In genomic region chr2:167445911-167446780, GRCm38 (mm10) we compare ENCODE assay signal across 11 mouse cellular contexts. TPM values are rescaled to one million over a fixed set of nuclear protein-coding genes. Genes with fewer than 3 reads are reported as not detected.
DNase-seq lines count a peak whose midpoint lies in the region; ATAC-seq and TF ChIP-seq lines count a peak whose summit lies in the region.
"Had no signal": no experiment of that assay in that cellular context is flagged by ENCODE, and none has a peak within 500 bp of the region (broad histone marks: within the 10 kb centered on the region; RNA-seq: fewer than 3 reads in every experiment).

No protein-coding gene starts in this region.

- no peak overlapping the region for H3K9ac ChIP-seq in heart, embryonic 15.5 days
- no peak overlapping the region for H3K9ac ChIP-seq in neural tube, embryonic 13.5 days
- H3K9ac ChIP-seq in liver, embryonic 16.5 days (ENCODE audit: low read depth, low read length), result peak overlapping the region; percentile 15; the same call in 1 of the 2 replicates
- H3K9ac ChIP-seq: midbrain, embryonic 13.5 days had no signal

- no peak for DNase-seq in heart, postnatal 4 days
- no peak for DNase-seq in neural tube, embryonic 10.5 days (ENCODE audit: extremely low spot score, low spot score)
- peak; percentile 72 for DNase-seq in adrenal gland, postnatal 14 days
- no peak for DNase-seq in lung, postnatal 10 days
- DNase-seq in left cerebral cortex, adult 2 months (ENCODE audit: extremely low spot score in 1 of 2, low spot score in 2 of 2), result no peak
- DNase-seq: thymus, postnatal 25 days had no signal

- no peak overlapping the region for H3K4me2 ChIP-seq in heart, embryonic 15.5 days
- H3K4me2 ChIP-seq in neural tube, embryonic 13.5 days, result no peak overlapping the region
- H3K4me2 ChIP-seq in liver, embryonic 16.5 days (ENCODE audit: low read depth, low read length), result no peak overlapping the region
- H3K4me2 ChIP-seq: midbrain, embryonic 13.5 days had no signal

- H3K4me1 ChIP-seq in heart, embryonic 15.5 days (replicated peaks), result peaks cover 11% of the 10 kb centered on the region
- H3K4me1 ChIP-seq in neural tube, embryonic 13.5 days (replicated peaks), result peaks cover 7% of the 10 kb centered on the region; the same call in 1 of the 2 replicates
- peaks cover 29% of the 10 kb centered on the region for H3K4me1 ChIP-seq in liver, embryonic 16.5 days (ENCODE audit: control insufficient read depth, low read depth, low read length)
- H3K4me1 ChIP-seq: midbrain, embryonic 13.5 days had no signal

- 65% methylated on average over 20 of the region's 20 CpGs for WGBS in heart, embryonic 15.5 days
- WGBS in neural tube, embryonic 13.5 days, result 74% methylated on average over 20 of the region's 20 CpGs
- WGBS in liver, embryonic 16.5 days (ENCODE audit: insufficient replicate concordance), result 65% methylated on average over 20 of the region's 20 CpGs

- H3K9me3 ChIP-seq in heart, embryonic 15.5 days (replicated peaks), result no peaks in the 10 kb centered on the region
- no peaks in the 10 kb centered on the region for H3K9me3 ChIP-seq in neural tube, embryonic 13.5 days
- no peaks in the 10 kb centered on the region for H3K9me3 ChIP-seq in liver, embryonic 16.5 days (replicated peaks; ENCODE audit: control insufficient read depth, low read length)
- H3K9me3 ChIP-seq: midbrain, embryonic 13.5 days had no signal

- no peak; the same call in 1 of the 2 replicates for ATAC-seq in heart, embryonic 15.5 days (replicated peaks; ENCODE audit: insufficient number of reproducible peaks, insufficient read depth, low FRiP score, low read depth)
- ATAC-seq in neural tube, embryonic 13.5 days (ENCODE audit: low read depth), result no peak
- ATAC-seq in liver, embryonic 16.5 days (ENCODE audit: low read depth), result no peak
- ATAC-seq: forebrain, embryonic 16.5 days; midbrain, embryonic 13.5 days had no signal

- H3K36me3 ChIP-seq in heart, embryonic 15.5 days, result peaks cover 47% of the 10 kb centered on the region
- H3K36me3 ChIP-seq in neural tube, embryonic 13.5 days, result peaks cover 90% of the 10 kb centered on the region
- H3K36me3 ChIP-seq in liver, embryonic 16.5 days (ENCODE audit: control insufficient read depth, insufficient read depth), result peaks cover 23% of the 10 kb centered on the region

- peak overlapping the region; percentile 38 for H3K27ac ChIP-seq in heart, embryonic 15.5 days
- H3K27ac ChIP-seq in neural tube, embryonic 13.5 days (replicated peaks), result peak overlapping the region; percentile 64
- peak overlapping the region; percentile 10; the same call in 1 of the 2 replicates for H3K27ac ChIP-seq in liver, embryonic 16.5 days (ENCODE audit: low read length)
- no peak overlapping the region for H3K27ac ChIP-seq in left cerebral cortex, adult 2 months
- H3K27ac ChIP-seq: midbrain, embryonic 13.5 days had no signal

- no peak overlapping the region for H3K4me3 ChIP-seq in heart, embryonic 15.5 days
- no peak overlapping the region for H3K4me3 ChIP-seq in neural tube, embryonic 13.5 days
- no peak overlapping the region for H3K4me3 ChIP-seq in liver, embryonic 16.5 days (ENCODE audit: low read depth, low read length)
- no peak overlapping the region for H3K4me3 ChIP-seq in left cerebral cortex, adult 2 months
- H3K4me3 ChIP-seq: midbrain, embryonic 13.5 days had no signal

- no peak for TF ChIP-seq CTCF in left cerebral cortex, adult 2 months (IDR thresholded peaks at IDR 0.05)

- no peaks in the 10 kb centered on the region for H3K27me3 ChIP-seq in heart, embryonic 15.5 days
- no peaks in the 10 kb centered on the region for H3K27me3 ChIP-seq in neural tube, embryonic 13.5 days
- H3K27me3 ChIP-seq in liver, embryonic 16.5 days (ENCODE audit: control insufficient read depth, insufficient read depth, low read depth, low read length), result no peaks in the 10 kb centered on the region
- H3K27me3 ChIP-seq: midbrain, embryonic 13.5 days had no signal

- intact Hi-C loops in left cerebral cortex, adult 2 months (cut with DNase I), result no loop called here

RNA-seq across cellular contexts. Expression of gene Slc9a8, which starts 24.6 kb away (rescaled TPM):
- 14.9 and 21.5 TPM in 2 replicates for polyA plus RNA-seq in heart, embryonic 15.5 days (2015; fragmentation: Nextera tagmentation; extraction: Ambion mirVana)
- 10 to 100 TPM; 29.4 to 30.5 TPM for total RNA-seq in heart, postnatal 4 days (2021)
- 19.5 and 22.1 TPM in 2 replicates for polyA plus RNA-seq in neural tube, embryonic 13.5 days (2015; fragmentation: Nextera tagmentation; extraction: Ambion mirVana)
- 32.1 and 38.2 TPM in 2 replicates for total RNA-seq in adrenal gland, postnatal 14 days (2021)
- polyA plus RNA-seq in liver, embryonic 16.5 days (2015; fragmentation: Nextera tagmentation; extraction: Ambion mirVana), result 14.7 and 15.1 TPM in 2 replicates
- total RNA-seq in left cerebral cortex, adult 2 months (2021), result 10 to 100 TPM; 31.1 to 34.4 TPM

RNA-seq across cellular contexts. Expression of gene Rnf114, which starts 46.3 kb away (rescaled TPM):
- polyA plus RNA-seq in heart, embryonic 15.5 days (2015; fragmentation: Nextera tagmentation; extraction: Ambion mirVana), result 57.9 and 73.0 TPM in 2 replicates
- total RNA-seq in heart, postnatal 4 days (2021), result 10 to 100 TPM; 39.3 to 39.4 TPM
- polyA plus RNA-seq in neural tube, embryonic 13.5 days (2015; fragmentation: Nextera tagmentation; extraction: Ambion mirVana), result 128 TPM in 2 replicates
- total RNA-seq in adrenal gland, postnatal 14 days (2021), result 57.6 and 62.9 TPM in 2 replicates
- polyA plus RNA-seq in liver, embryonic 16.5 days (2015; fragmentation: Nextera tagmentation; extraction: Ambion mirVana), result 35.6 and 36.7 TPM in 2 replicates
- total RNA-seq in left cerebral cortex, adult 2 months (2021), result 10 to 100 TPM; 54.9 to 57.3 TPM

RNA-seq across cellular contexts. Expression of gene Spata2, which starts 46.5 kb away (rescaled TPM):
- polyA plus RNA-seq in heart, embryonic 15.5 days (2015; fragmentation: Nextera tagmentation; extraction: Ambion mirVana), result 13.8 and 14.9 TPM in 2 replicates
- total RNA-seq in heart, postnatal 4 days (2021), result 10 to 100 TPM; 25.1 to 27.5 TPM
- 24.1 and 26.9 TPM in 2 replicates for polyA plus RNA-seq in neural tube, embryonic 13.5 days (2015; fragmentation: Nextera tagmentation; extraction: Ambion mirVana)
- total RNA-seq in adrenal gland, postnatal 14 days (2021), result 30.1 and 32.5 TPM in 2 replicates
- polyA plus RNA-seq in liver, embryonic 16.5 days (2015; fragmentation: Nextera tagmentation; extraction: Ambion mirVana), result 6.7 and 8.3 TPM in 2 replicates
- 10 to 100 TPM; 78.0 to 79.1 TPM for total RNA-seq in left cerebral cortex, adult 2 months (2021)
